Mouse (Mus musculus): Measurements from ENCODE around the gene Ccdc117.
"Not testable (repeated sequence)": the region's sequence is repeated elsewhere in the genome, so short reads cannot be mapped to it uniquely, and the experiment has no call there.

The Ccdc117 gene

GRCm38 (mm10) chr11:5510686-5511085 lies 31.3 kb downstream of the Ccdc117 start:
- in situ Hi-C loops (cut with MboI, MseI), result not testable (repeated sequence)

GRCm38 (mm10) chr11:5510099-5510391 lies 31.9 kb downstream of the Ccdc117 start:
- in situ Hi-C loops (cut with MboI, MseI), result no loop called here

GRCm38 (mm10) chr11:5509215-5510098 lies 32.5 kb downstream of the Ccdc117 start:
- in situ Hi-C loops (cut with MboI, MseI), result no loop called here

- in situ Hi-C loops (cut with MboI, MseI), result no loop called here
Observed at GRCm38 (mm10) chr11:5505856-5506575, 36.0 kb downstream of the Ccdc117 start.

- in situ Hi-C loops (cut with MboI, MseI), result no loop called here
Observed at GRCm38 (mm10) chr11:5502351-5503051, 39.5 kb downstream of the Ccdc117 start.

- in situ Hi-C loops (cut with MboI, MseI), result no loop called here
Observed at GRCm38 (mm10) chr11:5500903-5501741, 40.9 kb downstream of the Ccdc117 start.

- in situ Hi-C loops (cut with MboI, MseI), result no loop called here
Observed at GRCm38 (mm10) chr11:5499961-5500644, 41.9 kb downstream of the Ccdc117 start.

- in situ Hi-C loops (cut with MboI, MseI), result no loop called here
Observed at GRCm38 (mm10) chr11:5498931-5499661, 42.9 kb downstream of the Ccdc117 start.

GRCm38 (mm10) chr11:5498422-5498821 lies 43.6 kb downstream of the Ccdc117 start:
- in situ Hi-C loops (cut with MboI, MseI), result no loop called here

GRCm38 (mm10) chr11:5496559-5497248 lies 45.3 kb downstream of the Ccdc117 start:
- in situ Hi-C loops (cut with MboI, MseI), result no loop called here

- in situ Hi-C loops (cut with MboI, MseI), result no loop called here
Observed at GRCm38 (mm10) chr11:5495906-5496305, 46.1 kb downstream of the Ccdc117 start.

- in situ Hi-C loops (cut with MboI, MseI), result no loop called here
Observed at GRCm38 (mm10) chr11:5495286-5495832, 46.6 kb downstream of the Ccdc117 start.

GRCm38 (mm10) chr11:5493869-5494268 lies 48.1 kb downstream of the Ccdc117 start:
- in situ Hi-C loops (cut with MboI, MseI), result no loop called here

GRCm38 (mm10) chr11:5491912-5492311 lies 50.1 kb downstream of the Ccdc117 start:
- in situ Hi-C loops (cut with MboI, MseI), result no loop called here

GRCm38 (mm10) chr11:5490989-5491656 lies 50.9 kb downstream of the Ccdc117 start:
- in situ Hi-C loops (cut with MboI, MseI), result no loop called here

- in situ Hi-C loops (cut with MboI, MseI), result loop anchor here (5.0 to 10.0 kb wide), 2 partner anchors 33 to 295 kb away; partner anchors contain the start of genes Xbp1 (in 2 of the 2) and Dbnl (in 1 of the 2)
Observed at GRCm38 (mm10) chr11:5489433-5489832, 52.6 kb downstream of the Ccdc117 start.

GRCm38 (mm10) chr11:5485193-5486011 lies 56.6 kb downstream of the Ccdc117 start:
- in situ Hi-C loops (cut with MboI, MseI), result loop anchor here (5.0 to 10.0 kb wide), 2 partner anchors 37 to 299 kb away; partner anchors contain the start of genes Xbp1 (in 2 of the 2) and Dbnl (in 1 of the 2)

Data from T-helper 17 cell (primary cell).